Mouse (Mus musculus): ENCODE data around the gene Iqcn.

Gene Iqcn

GRCm38 (mm10) chr8:70725792-70726447, 22.7 kb downstream of the Iqcn start:
- in situ Hi-C loops (cut with MseI, MboI), result no loop called here

- in situ Hi-C loops (cut with MseI, MboI), result no loop called here
Observed at GRCm38 (mm10) chr8:70726721-70727120, 23.5 kb downstream of the Iqcn start.

GRCm38 (mm10) chr8:70729808-70730475, 26.7 kb downstream of the Iqcn start:
- in situ Hi-C loops (cut with MseI, MboI), result no loop called here

GRCm38 (mm10) chr8:70730956-70731355, 27.7 kb downstream of the Iqcn start:
- in situ Hi-C loops (cut with MseI, MboI), result no loop called here

- in situ Hi-C loops (cut with MseI, MboI), result no loop called here
Observed at GRCm38 (mm10) chr8:70737705-70738104, 34.4 kb downstream of the Iqcn start.

- in situ Hi-C loops (cut with MseI, MboI), result no loop called here
Observed at GRCm38 (mm10) chr8:70738211-70738610, 35.0 kb downstream of the Iqcn start.

- in situ Hi-C loops (cut with MseI, MboI), result no loop called here
Observed at GRCm38 (mm10) chr8:70741661-70742060, 38.4 kb downstream of the Iqcn start.

GRCm38 (mm10) chr8:70742176-70742575, 38.9 kb downstream of the Iqcn start:
- in situ Hi-C loops (cut with MseI, MboI), result no loop called here

- in situ Hi-C loops (cut with MseI, MboI), result no loop called here
Observed at GRCm38 (mm10) chr8:70742981-70743655, 39.9 kb downstream of the Iqcn start.

GRCm38 (mm10) chr8:70743656-70744590, 40.7 kb downstream of the Iqcn start:
- in situ Hi-C loops (cut with MseI, MboI), result no loop called here

GRCm38 (mm10) chr8:70744806-70745205, 41.5 kb downstream of the Iqcn start:
- in situ Hi-C loops (cut with MseI, MboI), result no loop called here

- in situ Hi-C loops (cut with MseI, MboI), result no loop called here
Observed at GRCm38 (mm10) chr8:70745691-70746220, 42.5 kb downstream of the Iqcn start.

- in situ Hi-C loops (cut with MseI, MboI), result no loop called here
Observed at GRCm38 (mm10) chr8:70746676-70747075, 43.4 kb downstream of the Iqcn start.

GRCm38 (mm10) chr8:70747211-70747890, 44.1 kb downstream of the Iqcn start:
- in situ Hi-C loops (cut with MseI, MboI), result no loop called here

- in situ Hi-C loops (cut with MseI, MboI), result no loop called here
Observed at GRCm38 (mm10) chr8:70748246-70749096, 45.2 kb downstream of the Iqcn start.

GRCm38 (mm10) chr8:70749097-70749674, 45.9 kb downstream of the Iqcn start:
- in situ Hi-C loops (cut with MseI, MboI), result no loop called here

GRCm38 (mm10) chr8:70750128-70750680, 46.9 kb downstream of the Iqcn start:
- in situ Hi-C loops (cut with MseI, MboI), result no loop called here

- in situ Hi-C loops (cut with MseI, MboI), result no loop called here
Observed at GRCm38 (mm10) chr8:70752000-70752764, 48.9 kb downstream of the Iqcn start.
